Mouse (Mus musculus) lung, postnatal 25 days (tissue): ENCODE results near the gene Hsf2bp.

Source experiments
- DNase-seq: peaks from one replicate; pipeline ENCODE4 v3.0.0; 2022; ENCODE audit warnings: low spot score

Hsf2bp gene

GRCm38 (mm10) chr17:31982326-31983190, 53.6 kb downstream of the Hsf2bp start:
- DNase-seq, result peak; percentile 91

GRCm38 (mm10) chr17:31979888-31980287, 56.3 kb downstream of the Hsf2bp start:
- DNase-seq, result peak; percentile 55

GRCm38 (mm10) chr17:31977131-31977530, 59.0 kb downstream of the Hsf2bp start:
- DNase-seq, result no peak

GRCm38 (mm10) chr17:31976501-31976900, 59.6 kb downstream of the Hsf2bp start:
- no peak for DNase-seq

- no peak for DNase-seq
These were observed 61.5 kb downstream of the Hsf2bp start for GRCm38 (mm10) chr17:31974694-31975093.

- no peak for DNase-seq
These were observed 62.4 kb downstream of the Hsf2bp start for GRCm38 (mm10) chr17:31973664-31974230.

GRCm38 (mm10) chr17:31970890-31971289, 65.3 kb downstream of the Hsf2bp start:
- DNase-seq, result no peak

GRCm38 (mm10) chr17:31968801-31969200, 67.3 kb downstream of the Hsf2bp start:
- no peak for DNase-seq

GRCm38 (mm10) chr17:31967311-31967710, 68.8 kb downstream of the Hsf2bp start:
- DNase-seq, result no peak

- no peak for DNase-seq
These were observed 69.6 kb downstream of the Hsf2bp start for GRCm38 (mm10) chr17:31966566-31966965.

GRCm38 (mm10) chr17:31965623-31966022, 70.5 kb downstream of the Hsf2bp start:
- peak; percentile 68 for DNase-seq

GRCm38 (mm10) chr17:31962930-31963329, 73.2 kb downstream of the Hsf2bp start:
- no peak for DNase-seq

GRCm38 (mm10) chr17:31962281-31962680, 73.9 kb downstream of the Hsf2bp start:
- DNase-seq, result no peak

- no peak for DNase-seq
These were observed 81.5 kb downstream of the Hsf2bp start for GRCm38 (mm10) chr17:31954551-31955140.

GRCm38 (mm10) chr17:31949076-31949475, 87.1 kb downstream of the Hsf2bp start:
- DNase-seq, result no peak

GRCm38 (mm10) chr17:31946436-31946835, 89.7 kb downstream of the Hsf2bp start:
- no peak for DNase-seq

GRCm38 (mm10) chr17:31943881-31944539, 92.1 kb downstream of the Hsf2bp start:
- peak; percentile 64 for DNase-seq

- no peak for DNase-seq
These were observed 94.5 kb downstream of the Hsf2bp start for GRCm38 (mm10) chr17:31941616-31942015.

- no peak for DNase-seq
These were observed 95.5 kb downstream of the Hsf2bp start for GRCm38 (mm10) chr17:31940607-31941006.

- DNase-seq, result peak; percentile 67
These were observed 96.7 kb downstream of the Hsf2bp start for GRCm38 (mm10) chr17:31939292-31940060.

GRCm38 (mm10) chr17:31938539-31939260, 97.4 kb downstream of the Hsf2bp start:
- no peak for DNase-seq
